Mouse (Mus musculus) layer of hippocampus, postnatal 14 days (tissue): ENCODE results near the gene Mfrp. TPM values are rescaled to one million over a fixed set of nuclear protein-coding genes. Genes with fewer than 3 reads are reported as not detected.

Experiments
- DNase-seq, 2 experiments: peaks; one replicate each; pipeline ENCODE4 v3.0.0; 2021 to 2022; ENCODE audit warnings: low spot score in 2 of 2, mixed read lengths in 1 of 2
- total RNA-seq, 2 experiments: library from RNA; stranded (reverse); gene quantifications; 2 replicates each; pipeline ENCODE4 v1.2.3; 2021

Mfrp gene
- total RNA-seq, 2 experiments from 2014 or later: 0.33 to 8.6 TPM

DNA sequence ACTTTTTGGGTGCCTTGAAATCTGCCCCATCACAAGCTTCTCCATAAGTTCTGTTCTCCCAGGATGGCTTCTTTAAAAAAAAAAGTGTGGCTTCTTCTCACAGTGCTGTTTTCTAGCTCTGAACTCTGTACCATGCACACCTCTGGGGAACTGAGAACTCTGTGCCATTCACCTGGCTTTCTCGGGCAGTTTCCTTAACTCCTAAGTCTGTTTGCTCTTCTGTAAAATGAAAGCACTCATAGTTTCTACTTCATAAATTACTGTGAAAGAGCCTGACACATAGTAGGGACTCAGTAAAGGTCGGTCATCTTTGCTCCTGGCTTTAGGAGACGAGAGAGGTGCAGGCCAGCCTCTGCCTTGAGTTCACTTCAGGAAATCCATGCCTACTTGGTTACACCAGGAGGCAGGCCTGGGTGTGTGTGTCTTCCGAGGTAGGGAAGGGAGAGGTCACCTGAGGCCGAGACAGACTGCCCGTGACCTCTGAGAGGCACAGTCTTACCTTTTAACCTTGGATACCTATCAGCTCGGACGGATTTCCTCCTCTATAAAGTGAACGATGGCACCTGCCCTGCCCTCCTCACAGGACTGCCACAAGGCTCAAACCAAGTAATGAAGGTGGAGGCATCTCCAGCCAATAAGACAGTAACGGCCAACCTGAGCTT lies 23.3 kb upstream of the Mfrp start:
- no peak for DNase-seq

DNA sequence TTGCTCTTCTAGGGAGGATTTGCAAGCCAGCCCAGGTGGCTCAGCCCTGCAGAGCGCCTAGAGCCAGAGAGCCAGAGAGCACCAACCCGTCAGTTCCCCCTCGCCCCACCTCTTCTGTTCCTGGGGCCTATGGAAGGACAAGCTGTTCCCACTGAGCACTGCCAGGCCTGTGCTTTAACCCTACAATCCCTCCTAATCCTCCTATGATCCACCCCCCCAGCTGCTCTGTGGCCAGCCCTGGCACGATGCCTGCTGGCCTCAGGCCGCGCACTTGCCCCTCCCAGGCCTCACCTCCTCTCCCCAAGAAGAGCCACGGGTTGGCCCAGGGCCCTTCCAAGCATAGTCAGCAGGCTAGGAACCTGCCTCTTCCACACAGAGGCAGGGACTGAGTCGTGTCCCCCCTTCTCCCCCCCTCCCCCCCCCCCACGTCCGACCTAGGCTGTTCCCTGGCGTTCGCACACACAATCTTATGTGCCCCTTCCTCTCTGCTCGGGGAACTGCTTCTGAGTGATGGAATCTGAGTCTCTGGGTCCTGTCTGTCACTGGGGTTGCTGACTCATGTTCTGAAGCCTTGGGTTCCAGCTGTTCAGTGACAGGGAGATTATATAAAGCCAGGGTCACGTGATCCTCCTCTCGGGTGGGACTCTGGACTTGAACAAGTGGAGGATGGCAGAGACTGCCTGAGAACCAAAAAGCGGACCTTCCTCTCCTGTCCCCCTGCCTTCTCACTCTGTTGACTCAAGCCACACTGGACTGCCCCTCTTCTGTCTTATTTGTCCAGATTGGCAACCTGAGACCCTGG lies 22.4 kb upstream of the Mfrp start:
- DNase-seq: peak; percentile 19 to 77

DNA sequence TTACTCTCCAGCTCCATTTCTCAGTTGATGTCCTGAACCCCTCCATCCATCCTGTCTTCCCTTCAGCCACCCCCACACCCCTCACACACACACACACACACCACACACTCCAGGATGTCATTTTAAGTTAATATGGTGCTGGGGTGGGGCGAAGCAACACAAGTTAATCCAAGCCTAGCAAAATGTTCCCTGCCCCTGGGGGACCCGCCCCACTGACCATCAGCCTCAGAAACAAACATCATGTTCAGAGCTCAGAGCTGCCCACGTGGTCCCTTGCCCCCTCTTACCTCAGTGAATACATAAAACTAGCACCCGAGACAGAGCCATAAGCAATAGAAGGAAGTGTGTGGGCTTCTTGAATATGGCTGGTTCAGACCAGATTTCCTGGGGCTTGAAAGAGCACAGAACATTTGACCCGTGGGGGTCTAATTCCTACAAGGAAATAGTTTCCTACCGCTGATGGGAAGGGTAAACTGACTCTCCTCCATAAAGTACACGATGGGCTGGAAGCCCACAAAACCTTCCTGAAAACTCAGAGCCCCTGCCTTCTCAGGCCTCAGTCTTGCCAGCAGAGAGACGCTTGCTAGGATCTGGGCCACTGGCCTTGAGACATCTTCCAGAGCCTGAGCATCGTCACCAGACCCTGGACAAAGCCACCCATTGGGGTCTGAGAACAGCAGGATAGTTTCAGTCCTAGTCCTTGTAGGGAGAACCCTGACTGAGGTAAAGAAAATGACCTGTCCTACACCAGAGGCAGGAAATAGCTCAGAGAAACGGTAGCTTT lies 21.3 kb upstream of the Mfrp start:
- DNase-seq: peak in 1 of 2 experiments; percentile 1

DNA sequence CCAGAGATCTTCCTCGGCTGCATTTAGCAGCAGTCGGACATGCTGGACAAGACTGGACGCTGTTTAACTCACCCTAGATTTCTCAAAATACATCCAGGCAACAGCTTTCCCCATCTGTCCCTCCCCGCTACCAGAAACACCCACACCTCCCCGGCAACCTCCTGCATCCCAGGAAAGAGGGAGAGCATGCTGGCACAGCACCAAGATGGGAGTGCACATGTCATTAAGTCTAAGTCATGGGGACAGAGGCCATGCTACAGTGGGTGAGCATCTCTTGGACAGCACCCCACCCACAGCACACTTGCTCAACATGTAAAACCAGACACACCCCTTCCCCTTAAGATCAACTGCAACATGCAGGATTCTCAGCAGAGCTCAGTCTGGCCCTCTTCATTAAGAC lies 20.6 kb upstream of the Mfrp start:
- peak in 1 of 2 experiments; percentile 4 for DNase-seq

DNA sequence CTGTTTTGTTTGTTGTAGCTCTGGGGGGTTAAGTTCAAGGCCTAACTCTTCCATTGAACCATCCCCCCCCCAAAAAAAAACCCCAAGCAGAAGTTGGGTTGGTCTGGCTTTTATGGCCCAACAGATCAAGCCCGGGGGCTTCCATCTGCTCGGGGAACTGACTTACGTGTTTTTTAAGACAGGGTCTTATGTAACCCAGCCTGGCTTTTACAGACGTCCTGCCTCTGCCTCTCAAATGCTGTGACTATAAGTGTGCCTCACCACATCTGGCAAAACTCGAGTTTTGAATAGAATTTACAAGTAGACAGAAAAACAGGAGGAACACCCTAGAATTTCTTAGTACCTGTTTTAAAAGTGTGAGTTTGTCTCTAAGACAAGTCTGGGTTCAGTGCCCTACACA lies 19.9 kb upstream of the Mfrp start:
- no peak for DNase-seq

DNA sequence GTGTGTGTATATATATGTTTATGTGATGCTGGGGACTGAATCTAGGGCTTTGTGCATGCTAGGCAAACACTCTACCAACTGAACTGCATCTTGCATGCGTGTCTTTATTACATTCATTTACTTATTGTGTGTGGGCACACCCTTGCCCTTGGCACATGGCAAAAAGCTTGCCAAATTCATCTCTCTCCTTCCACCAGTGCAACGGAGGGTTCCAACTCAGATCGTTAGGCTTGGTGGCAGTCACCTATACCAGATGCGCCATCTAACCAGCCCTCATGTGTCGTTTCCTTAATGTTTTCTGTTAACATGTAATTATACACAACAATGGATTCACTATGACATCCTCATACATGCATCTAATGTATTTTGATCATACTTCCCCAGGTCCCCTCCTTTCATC lies 19.3 kb upstream of the Mfrp start:
- DNase-seq: no peak

DNA sequence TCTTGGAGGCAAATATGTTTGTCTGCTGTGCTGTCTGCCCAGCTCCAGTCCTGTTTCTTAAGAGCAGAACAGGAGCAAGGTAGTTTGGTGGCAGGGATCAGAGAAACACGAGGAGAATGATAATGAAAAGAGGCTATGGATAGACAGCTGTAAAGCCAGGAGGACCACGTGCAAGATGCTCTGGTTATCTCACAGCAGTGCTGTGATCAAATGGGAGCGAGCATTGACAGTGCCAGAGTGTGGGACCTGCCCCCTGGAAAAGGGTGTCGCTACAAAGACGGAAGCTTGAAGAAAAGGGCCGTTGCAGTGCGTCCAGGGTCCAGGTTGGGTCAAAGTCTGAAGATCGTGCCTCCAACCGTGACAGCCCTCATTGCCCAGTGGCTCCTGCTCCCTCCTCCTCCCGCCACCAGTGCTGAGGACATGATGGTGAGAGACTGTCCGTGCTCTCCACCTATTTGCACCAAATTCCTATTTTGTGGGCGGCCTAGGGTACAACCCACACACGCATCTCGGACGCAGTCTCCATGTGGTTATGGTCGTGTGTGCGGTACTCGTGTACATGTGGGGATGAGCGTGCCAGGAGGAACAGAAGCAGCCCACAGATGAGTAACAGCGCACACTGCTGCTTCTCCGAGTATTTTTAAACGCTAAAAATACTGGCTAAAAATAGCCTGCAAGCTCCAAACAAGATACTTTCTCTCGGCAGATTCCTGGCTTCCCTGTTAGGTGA lies 18.0 kb upstream of the Mfrp start:
- DNase-seq: peak in 1 of 2 experiments; percentile 52

DNA sequence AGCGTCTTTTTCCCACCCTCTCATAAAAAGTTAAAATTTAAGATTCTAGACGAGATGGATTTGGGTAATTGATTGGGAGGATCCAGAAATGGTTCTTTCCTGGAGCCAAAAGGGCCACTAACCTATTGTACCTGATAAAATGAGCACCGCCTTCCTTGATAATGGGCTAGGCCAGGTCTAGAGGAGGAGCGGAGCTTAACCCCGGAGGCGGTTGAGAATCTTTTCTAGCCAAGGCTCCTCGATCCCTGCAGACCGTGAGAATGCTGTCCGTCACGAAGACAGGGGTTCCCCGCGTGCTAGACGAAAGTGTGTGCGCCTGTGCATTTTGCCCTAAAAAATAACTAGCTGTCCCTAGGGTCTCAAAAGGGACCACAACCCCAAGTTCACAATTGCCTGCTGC lies 17.3 kb upstream of the Mfrp start:
- DNase-seq: no peak

DNA sequence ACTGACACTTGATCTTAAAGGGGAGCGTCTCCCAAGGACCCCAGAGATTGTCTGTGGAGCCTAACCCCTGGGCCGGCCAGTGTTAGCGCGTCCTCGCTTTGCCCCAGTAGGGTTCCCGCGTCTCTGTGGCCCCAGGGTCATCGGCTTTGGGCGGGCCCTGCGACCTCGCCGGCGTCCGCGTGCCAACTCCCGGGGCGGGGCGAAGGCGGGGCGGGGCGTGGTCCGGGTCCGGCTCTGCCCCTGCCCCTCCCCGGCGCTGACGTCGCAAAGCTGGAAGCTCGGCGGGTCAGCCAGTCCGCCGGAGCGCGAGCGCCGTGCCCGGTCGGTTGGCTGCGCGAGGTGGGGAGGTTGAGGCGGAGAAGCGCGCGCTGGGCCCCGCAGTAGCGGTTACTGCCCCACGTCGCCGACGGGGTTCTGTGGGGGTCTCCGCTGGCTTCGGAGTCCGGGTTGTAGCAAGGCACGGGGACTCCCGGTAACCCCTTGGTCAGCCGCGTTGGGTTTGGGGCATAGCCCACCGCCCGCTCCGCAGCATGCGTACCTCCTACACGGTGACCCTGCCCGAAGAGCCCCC lies 16.8 kb upstream of the Mfrp start:
- peak; percentile 86 to 89 for DNase-seq

DNA sequence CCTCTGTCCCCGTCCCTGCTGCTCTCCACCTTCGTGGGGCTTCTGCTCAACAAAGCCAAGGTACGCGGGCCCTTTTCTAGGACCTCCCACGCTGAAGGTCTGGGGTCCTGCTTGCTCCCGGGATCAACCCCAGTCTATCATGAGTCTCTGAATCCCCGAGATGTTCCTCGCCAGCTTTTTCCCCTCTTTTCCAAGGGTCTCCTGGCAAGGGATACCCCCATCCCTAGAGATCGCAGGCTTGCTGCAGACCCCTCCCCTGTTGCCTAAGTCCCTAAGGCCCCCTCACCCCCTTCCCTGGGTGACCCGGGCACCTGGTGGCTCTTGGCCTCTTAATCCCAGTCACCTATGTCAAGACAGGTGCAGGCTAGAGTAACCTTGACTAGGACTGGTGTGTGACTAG lies 16.3 kb upstream of the Mfrp start:
- DNase-seq: no peak

DNA sequence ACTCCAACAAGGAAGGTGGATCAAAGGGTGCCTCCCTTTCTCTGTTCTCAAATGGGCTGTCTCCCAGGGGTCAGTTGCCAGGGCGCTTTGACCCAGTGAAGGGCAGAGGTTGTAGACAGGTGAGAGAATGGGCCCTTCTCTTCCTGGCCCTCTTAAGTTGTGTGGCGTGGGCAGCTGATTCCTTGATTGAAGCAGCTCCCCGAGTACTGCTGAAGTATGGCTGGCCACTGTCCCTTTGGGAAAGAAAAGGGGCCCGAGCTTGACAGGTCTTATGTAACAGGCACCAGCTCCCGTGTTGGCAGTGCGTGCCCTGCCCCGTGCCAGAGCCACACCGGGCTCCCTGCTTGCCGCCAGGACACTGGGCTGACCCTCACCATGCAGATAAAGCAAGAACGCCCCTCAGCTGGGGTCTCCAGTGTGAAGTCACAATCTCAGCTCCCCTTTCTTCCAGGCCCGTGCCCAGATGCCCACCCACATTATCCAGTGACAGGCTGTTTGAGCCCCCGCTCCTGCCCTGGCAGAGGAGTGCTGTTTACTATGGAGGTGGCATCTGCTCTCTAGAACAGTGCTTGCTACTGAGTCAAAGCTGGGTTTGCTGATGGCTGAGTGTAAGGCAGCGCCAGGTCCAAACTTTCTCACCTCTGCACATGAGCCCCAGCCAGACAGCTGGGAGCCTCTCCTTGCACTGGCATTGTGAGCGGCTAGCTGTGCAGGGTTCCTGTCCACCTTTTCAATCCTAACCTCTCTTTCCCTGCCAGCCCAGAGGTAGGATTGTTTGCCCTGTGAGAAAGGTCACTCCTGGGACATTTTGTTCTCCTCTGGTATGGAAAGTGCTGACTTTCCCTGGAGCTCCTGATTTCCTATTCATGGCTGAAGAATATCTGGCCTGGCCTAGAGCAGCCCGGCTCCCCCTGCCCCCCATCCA lies 15.5 kb upstream of the Mfrp start:
- DNase-seq: peak; percentile 72 to 74

DNA sequence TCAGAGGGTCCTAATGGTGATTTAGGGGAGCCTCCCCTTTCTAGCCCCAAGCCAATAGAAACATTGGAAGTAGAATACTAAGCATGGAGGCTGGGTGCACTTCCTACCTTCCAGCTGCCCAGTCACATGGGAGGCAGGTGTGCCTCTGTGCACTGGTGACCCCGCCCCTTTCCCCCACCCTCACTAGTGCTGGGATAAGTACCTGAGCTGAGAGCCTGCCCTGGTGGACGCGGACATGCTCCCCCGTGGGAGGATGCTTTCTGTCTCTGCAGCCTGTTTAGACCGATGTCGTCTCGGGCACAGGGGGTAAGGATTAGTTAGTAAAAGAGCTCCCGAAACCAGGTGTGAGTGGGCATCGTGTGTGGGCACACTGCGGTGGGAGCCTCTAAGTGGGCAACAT lies 14.6 kb upstream of the Mfrp start:
- DNase-seq: no peak

DNA sequence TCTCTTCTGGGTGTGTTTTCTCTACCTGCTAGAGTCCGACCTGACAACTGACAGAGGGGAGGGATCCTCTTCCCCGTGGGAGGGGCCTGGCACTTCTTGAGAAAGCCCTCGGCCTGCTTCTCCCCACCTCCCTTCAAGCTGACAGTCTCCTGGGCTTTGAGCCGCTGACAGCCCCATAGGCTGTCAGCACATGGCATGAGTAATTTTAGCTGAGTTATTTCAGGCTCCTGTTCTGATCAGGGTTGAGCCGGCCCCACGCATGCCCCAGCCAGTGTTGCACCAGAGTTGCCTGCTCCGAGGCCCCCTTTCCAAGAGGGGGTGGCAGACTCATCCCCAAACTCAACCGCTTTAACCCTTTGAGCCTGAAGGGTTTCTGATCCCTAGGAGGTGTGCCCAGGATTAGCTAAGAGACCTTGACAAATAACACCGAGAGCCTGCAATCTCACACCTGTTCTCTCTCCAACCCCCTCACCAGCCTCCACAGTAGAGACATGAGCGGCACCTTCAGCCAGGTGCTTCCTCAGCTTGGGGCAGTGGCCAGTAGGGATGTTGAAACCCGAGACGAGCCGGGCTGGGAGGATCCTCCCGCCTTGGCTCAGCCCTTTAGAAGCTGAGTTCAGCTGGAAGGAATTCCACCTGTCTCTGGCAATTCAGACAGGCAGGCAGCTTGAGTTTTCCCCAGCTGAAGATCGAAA lies 13.6 kb upstream of the Mfrp start:
- peak in 1 of 2 experiments; percentile 54 for DNase-seq

DNA sequence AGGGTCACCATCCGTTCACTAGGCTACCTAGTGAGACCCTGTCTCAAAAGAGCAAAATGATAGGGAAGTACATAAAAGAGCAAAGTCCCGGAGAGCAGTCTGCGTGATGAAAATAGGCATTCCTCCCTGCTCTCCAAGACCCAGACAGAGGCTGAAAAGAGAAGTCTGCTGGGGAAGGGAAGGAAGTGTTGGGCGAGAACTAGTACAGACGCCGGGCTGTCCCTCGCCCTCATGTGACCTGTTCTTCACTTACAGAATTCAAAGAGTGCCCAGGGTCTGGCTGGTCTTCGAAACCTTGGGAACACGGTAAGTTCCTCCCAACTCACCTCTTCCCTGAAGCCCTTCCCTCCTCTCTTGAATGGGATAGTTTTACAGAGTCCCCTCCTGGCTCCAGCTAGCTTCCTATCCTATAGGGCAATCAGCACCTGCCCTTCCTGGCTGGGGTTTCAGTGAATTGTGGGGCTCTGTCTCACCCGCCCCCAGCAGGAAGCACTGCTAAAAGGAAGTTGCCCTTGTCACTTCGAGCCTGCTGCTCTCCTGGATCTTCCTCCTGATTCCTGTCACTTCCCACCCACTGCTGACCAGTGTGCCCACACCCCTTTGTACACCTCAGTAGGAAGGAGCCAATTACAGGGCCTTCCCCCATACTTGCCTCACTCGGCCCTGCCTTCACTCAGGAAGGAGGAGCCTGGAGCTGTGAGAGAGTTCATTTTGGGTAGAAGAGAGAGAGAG lies 12.5 kb upstream of the Mfrp start:
- DNase-seq: no peak

DNA sequence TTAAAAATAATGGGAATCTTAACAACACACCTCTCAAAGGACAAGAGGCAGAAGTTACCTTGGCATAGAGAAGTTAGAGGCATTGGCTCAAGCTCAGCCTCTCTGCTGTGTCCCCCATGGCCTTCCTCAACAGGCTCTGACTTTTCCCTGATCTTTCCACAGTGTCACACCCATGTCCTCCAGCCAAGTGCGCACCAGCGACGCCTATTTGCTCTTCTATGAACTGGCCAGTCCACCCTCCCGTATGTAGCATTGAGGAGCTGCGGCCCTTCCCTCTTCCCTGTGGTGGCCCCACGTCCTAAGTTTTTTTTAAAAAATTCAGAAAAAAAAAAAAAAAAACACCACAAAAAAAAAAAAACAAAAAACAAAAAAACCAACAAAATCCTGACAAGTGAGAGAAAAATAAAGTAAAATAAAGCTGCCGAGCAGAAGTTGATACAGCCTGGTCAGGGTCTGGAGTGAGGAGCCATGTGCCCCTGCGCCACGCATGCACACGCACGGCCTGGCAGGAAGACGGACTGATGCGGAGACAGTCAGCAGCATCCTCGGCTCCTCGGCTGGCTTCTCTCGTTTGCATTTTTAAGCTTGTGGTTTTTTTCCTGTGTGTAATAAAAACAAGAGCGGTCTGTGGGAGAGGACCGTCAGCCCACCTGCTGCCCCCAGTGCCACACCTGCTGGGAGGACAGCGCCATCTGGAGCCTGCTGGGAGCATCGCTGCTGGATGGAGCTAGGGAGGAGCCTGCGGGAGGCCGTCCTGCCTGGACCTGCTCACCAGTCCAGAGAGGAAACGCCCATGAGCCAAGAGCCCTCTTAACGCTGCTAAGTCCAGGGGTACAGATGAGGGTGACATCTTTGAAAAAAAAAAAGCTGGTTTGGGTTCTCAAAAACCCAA lies 7.7 kb upstream of the Mfrp start:
- peak; percentile 77 to 78 for DNase-seq

DNA sequence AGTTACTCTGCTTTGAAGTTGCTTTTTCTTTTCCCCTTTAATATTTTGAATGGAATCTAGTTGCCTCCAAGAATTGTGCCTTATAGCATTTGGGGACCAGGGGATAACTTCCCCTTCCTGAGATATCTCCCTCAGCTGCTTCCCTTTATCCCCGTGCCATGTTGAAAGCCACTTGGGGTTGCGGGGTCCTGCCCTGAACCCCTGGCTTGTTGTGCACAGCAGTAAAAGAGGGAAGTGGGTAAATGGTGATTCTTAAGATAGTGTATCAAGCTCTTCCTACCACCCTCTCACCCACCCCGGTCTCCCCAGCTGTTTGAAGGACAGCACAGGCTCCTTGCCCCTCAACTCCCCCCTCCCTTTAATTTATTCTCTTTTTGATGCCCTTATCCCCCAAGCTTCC lies 6.8 kb upstream of the Mfrp start:
- DNase-seq: no peak

DNA sequence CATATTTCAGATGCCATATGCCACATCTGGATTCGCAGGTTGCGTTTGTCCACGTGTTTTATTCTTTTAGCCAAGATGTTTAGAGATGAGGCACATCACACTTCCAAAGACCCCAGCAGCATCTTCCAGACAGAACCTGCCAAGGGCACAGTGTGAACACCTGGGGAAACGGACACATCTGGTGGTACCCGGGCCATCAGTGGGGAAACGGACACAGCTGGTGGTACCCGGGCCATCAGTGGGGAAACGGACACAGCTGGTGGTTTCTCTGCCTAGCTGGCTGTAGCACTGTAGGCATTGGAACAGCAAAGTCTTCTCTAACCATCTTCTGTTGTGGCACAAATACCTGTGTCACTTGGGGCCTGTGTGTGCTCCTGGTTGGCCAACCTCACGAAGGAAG lies 5.7 kb upstream of the Mfrp start:
- no peak for DNase-seq

DNA sequence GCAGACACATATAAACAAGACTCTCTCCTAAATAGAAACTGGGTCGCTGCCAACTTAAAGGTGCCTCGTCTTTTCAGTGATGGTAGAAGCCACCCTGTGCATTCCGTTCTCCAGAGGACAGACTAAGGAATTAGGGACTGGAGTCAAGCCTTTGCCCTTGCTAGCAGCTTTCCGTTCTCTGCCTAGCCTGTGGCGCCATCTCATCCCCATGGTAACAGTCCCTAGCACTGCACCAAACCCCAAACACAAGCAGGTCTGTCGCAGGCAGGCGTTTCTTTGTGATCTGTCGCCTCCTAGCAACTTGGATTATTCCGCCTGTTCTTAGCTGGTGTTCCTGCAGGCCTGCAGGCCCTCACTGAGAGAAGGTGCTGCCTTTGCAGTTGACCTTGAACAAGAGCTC lies 5.0 kb upstream of the Mfrp start:
- DNase-seq: peak; percentile 65
